Mouse (Mus musculus) cerebellum, adult 2 months (tissue): ENCODE results near the gene Tas2r124.

Source experiments
- CTCF ChIP-seq: fragments of 200-500 bp; IDR thresholded peaks from 2 replicates; pipeline ENCODE4 v1.5.1; 2011; ENCODE audit warnings: low read depth, mild to moderate bottlenecking, control low read depth, low read length, moderate library complexity, borderline replicate concordance; ENCODE audit not compliant: insufficient read depth
- POLR2A ChIP-seq: fragments of 200-500 bp; IDR thresholded peaks from 2 replicates; pipeline ENCODE4 v1.6.1; 2011; ENCODE audit warnings: low read length, control low read depth, borderline replicate concordance; ENCODE audit not compliant: insufficient read depth

DNA sequence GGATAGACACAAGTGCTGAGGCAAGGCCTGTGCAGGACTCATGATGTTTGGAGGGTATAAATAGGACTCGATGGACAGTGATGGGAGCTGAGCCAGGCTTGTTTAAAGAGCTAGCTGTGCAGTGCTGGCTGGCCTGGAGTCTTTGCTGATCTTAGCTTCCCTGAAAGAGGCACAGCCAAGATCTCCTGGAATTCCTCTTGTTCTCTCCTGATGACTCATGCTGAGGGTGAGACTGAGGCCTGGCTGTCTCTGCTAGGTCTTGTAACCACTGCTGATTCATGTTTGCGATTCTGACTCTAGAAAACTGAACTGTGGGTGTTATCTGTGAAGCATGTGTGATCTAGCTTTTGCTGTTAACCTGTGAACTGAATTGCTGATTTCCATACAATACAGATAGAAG lies 4.3 kb upstream of the Tas2r124 start:
- no peak for TF ChIP-seq CTCF
- no peak for TF ChIP-seq POLR2A
